Mouse (Mus musculus): Measurements from ENCODE around the gene Il11.

Il11 gene

DNA sequence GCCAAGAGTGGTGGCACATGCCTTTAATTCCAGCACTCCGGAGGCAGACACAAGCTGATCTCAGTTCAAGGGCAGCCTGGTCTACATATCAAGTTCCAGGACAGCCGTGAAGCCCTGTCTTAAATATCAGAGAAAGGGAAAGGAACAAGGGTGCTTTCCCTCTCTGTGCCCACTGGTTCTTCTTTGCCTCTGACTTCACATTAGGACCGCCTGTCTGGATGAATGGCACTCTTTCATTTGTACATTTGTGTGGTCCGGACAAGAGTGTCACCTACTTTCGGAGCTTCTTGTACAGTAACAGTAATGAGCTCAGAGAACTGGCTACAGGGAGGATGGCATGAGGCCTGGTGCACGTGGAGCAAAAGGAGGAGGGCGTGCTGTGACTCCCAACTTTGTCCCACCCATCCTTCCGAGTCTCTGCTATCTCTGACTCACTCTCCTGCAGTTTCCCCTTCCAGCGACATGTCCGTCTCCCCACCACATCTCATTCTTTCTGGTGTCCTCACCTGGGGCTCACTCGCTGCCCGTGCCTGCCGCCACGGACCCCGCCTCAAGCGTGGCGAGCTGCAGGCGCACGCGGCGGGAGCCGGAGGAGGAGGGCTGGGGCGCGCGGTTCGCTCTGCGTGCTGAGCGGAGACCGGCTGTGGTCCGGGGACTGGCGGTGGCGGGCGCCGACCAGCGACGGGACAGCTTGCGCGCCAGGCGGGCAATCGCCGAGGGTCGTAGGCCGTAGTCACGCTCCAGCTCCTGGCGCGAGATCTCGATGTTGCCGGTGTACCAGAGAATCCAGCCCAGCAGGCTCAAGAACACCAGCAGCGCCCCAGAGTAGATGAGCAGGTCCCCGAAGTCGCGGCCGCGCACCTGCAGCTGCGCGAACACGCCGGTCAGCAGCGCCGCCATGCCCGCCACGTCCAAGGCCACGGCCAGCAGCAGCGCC, 6.1 kb upstream of the Il11 start:
- peak; percentile 63 for DNase-seq

- peak; percentile 84 for DNase-seq
Measured at GRCm38 (mm10) chr7:4783667-4784268, 1.1 kb upstream of the Il11 start.

- no peak for DNase-seq
Measured at GRCm38 (mm10) chr7:4782130-4782529, 529 bp downstream of the Il11 start.

GRCm38 (mm10) chr7:4779921-4780320, 2.7 kb downstream of the Il11 start:
- peak; percentile 40 for DNase-seq

GRCm38 (mm10) chr7:4777851-4778637, 4.6 kb downstream of the Il11 start:
- no peak for DNase-seq

DNA sequence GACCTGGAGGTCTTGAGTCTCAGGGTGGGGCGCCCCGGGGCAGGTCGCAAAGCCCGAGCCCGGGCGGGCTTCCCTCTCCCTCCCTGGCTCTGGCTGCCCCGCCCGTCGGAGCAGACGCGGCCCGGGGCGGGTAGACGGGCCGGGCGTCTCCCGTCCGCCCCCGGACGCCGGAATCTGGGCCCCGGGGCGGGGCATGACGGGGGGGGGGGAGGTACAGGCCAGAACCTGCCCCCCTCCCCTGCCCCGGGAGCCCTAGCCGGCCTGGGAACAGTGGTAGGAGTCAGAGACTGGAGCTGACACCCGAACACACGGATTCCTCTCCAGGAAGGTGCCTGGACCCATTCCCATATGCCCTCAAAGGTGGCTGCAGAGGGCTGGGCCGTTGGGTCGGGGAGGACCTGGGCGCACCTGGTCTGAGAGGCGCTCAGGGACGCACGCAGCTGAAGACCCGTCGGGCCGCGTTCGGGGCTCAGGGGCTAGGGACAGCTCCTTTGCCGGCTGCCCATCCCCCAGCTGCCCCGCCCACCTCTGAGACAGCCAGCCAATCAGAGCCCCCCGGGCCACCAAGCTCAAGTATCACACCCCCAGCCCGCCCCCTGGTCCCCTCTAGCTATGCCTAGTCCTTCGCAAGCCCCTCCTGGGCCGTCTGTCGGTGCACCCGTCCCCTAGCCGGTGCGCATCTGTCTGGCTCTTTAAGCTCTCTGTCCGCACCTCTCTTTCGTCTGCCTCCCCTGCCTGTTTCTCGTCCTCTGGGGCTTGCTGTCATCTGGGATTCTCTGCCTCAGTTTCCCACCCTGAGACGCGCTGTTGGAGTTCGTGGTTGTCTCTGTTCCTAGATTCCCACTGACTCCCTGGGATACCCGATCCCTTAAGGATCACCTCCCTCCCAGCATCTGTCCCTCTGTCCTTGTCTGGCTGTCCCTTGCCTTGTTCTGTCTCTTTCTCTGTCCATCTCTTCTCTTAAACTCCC, 5.5 kb downstream of the Il11 start:
- DNase-seq = peak; percentile 15

- no peak for DNase-seq
Measured at GRCm38 (mm10) chr7:4776131-4776530, 6.5 kb downstream of the Il11 start.

DNA sequence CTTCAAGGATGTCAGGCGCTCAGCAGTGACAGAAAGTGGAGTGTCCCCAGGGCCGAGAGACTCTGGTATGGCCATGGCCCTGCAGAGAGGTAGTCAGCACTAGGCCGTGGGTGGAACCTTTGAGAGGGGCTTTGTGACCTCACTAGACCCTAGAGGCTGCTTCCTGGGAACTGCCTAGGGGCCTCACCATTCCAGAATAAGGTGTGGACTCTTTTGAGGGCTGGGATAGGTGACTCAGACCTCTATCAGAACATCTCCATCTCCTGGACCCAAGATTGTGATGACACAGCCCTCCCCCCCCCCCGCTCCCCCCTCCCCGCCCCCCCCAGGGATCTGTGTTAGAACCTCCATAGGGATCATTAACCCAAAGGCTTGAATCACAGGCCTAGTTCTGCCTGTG, 11.5 kb downstream of the Il11 start, which contains the start of gene Fam71e2:
Gene Fam71e2, minus strand, starts transcription at position 101 of the 400 bp plus-strand sequence.
- no peak for DNase-seq

DNA sequence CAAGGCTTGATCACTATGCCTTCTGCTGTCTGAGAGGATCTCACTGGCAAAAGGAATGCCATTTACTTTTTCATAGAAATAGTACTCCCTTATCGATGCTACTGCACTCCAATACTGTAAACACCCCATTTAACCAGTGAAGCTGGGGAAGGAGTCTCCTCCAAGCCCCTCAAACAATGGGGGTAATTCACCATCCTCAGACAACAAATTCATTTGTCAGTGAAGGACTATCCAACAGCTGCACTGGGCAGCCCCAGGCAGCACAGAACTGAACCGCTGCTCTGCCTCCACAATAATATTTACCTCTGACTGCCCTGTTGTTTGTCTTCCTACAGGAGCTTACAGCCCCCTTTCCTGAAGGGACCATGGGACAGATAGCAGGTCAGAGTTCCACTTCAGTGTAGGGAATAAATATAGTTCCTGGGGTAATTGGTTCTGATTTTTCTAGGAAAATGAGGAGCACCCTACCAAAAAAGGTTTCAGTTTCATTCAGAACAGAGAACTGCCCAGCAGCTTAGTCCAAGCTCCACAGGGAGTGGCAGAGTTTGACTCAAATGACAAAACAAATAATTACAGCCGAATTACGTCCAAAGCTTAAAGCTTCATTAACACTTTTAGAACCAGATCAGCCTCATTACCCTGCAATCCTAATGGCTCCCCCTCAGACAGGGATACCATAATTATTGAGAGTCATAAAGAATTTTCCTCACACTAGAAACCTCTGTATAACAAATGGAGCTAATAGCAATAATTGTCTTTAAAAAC, 17.5 kb downstream of the Il11 start:
- DNase-seq = no peak

- DNase-seq = no peak
Measured at GRCm38 (mm10) chr7:4759670-4760069, 23.0 kb downstream of the Il11 start.

DNA sequence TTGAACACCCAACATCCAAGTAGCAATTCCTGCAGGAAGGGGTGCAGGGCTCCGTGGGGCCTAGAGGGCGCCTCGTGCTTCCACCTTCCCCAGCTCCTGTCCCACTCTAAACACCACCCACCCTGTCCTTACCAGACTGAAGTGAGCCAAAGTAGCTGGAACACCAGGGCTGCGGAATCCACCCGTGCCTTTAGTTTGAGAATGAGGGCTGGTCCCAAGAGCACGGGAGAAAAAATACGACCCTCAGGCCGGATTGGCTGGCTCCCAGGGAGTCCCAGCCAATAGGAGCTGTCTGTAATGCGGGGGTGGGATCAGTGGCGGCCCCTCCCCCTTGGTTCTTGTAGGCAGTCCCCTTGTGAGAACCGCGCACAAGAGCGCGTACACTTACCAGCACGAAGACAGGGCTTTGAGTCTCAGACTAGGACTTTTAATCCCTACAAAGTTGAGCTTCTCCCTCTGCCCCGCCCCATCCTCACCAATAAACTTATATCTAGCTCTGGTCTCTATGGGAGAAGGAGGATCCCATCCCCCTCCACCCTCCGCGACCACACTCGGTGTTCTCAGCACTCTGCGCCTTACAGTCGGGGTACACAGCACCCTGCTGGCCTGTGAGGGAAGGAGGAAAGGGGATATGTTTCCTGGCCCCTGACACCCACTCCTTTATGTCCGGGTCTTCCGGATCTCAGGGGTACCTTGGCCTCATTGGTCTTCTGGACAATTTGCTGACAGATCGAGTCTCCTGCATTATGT, 29.7 kb downstream of the Il11 start, which contains the start of gene Cox6b2:
Gene Cox6b2, minus strand, starts transcription at position 274 of the 750 bp plus-strand sequence.
- no peak for DNase-seq

GRCm38 (mm10) chr7:4751971-4752820, 30.5 kb downstream of the Il11 start:
- no peak for DNase-seq

DNA sequence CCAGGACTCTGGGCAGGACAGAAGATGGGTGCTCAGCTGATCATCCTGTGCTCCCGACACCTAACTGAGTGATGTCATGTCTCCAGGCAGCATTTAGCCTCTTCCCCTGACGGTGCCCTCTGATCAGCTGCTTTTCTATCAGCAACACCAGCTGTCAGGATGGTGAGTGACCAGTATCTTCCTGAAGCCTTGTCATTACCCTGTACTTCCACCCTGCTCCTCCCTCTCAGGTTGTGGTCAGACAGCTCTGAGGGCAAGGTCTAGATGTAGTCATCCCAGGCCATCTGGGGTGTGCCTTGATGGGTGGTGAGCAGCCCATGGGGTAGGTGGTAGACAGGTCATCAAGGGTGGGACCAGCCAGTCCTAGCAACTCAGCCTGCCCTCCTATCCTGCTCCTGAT, 33.5 kb downstream of the Il11 start:
- no peak for DNase-seq

GRCm38 (mm10) chr7:4748321-4748720, 34.3 kb downstream of the Il11 start:
- DNase-seq = no peak

- DNase-seq = no peak
Measured at GRCm38 (mm10) chr7:4747156-4747899, 35.3 kb downstream of the Il11 start.

GRCm38 (mm10) chr7:4746326-4746980, 36.2 kb downstream of the Il11 start:
- DNase-seq = no peak

DNA sequence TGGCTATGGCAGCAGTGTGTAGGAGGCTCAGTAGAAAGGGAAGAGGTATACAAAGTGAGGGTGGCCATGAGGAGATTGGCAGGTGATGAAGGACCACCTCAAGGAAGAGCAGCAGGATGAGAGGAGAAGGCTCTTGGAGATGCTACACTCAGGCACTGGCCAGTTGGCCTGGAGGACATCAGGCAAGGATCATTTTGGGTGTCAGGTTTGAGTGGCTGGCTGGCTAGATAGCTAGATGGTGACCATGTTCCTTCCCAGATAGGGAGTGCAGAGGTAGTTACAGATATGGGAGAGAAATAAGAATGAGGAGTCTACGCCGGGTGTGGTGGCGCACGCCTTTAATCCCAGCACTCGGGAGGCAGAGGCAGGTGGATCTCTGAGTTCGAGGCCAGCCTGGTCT, 37.8 kb downstream of the Il11 start:
- no peak for DNase-seq

DNA sequence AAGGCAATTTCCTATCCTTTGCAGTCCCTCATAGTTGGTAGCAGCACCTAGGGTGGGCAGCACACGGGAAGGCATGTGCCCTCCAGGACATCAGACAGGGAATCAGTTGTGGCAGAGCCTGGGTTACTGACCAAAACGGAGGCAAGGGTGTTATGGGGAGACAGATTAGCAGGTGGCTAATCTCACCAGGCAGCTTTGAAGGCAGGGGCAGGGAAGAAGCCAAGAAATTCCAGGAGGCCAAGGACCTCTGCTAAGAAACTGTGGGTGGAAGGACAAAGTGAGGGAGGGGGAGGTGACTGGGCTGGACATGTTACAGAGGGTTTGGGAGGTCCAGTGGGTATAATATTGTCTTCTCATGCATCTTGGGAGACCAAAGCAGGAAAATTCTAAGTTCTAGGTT, 39.3 kb downstream of the Il11 start:
- no peak for DNase-seq

Measured in cerebellum, adult 11-12 months (tissue).